Comparison of ENCODE assay signal across 21 mouse cellular contexts in the genomic region with DNA sequence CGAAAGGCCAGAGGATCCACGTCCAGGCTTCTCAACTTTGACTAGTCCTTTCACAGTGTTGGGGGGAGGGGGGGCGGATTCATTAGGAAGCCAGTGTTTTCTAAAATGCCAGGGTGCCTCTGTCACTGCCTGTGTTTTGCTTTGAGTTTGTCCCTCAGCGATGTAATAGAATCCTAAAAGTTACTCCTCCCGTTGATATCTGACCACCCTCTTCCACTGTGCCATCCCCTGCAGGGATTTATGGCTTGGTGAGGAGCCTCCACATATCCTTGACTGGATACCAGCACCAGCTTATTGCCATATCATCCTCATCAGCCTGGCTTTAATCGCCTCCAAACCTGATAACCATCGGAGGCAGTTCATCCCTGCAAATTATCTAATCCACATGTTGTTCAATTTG.
A peak's percentile ranks its signal among the peaks of the same experiment; 100 is the strongest.
DNase-seq lines count a peak whose midpoint lies in the region; ATAC-seq and TF ChIP-seq lines count a peak whose summit lies in the region.
"Had no signal": no experiment of that assay in that cellular context is flagged by ENCODE, and none has a peak within 500 bp of the region (broad histone marks: within the 10 kb centered on the region; RNA-seq: fewer than 3 reads in every experiment).

No protein-coding gene starts in this region.

- H3K36me3 ChIP-seq in kidney, embryonic 15.5 days = no peaks in the 10 kb centered on the region
- H3K36me3 ChIP-seq in kidney, postnatal 0 days (ENCODE audit: insufficient read depth, low read length) = no peaks in the 10 kb centered on the region
- H3K36me3 ChIP-seq: embryonic facial prominence, embryonic 13.5 days; embryonic facial prominence, embryonic 15.5 days; forebrain, embryonic 10.5 days; forebrain, embryonic 12.5 days had no signal

- H3K4me3 ChIP-seq in kidney, embryonic 15.5 days (replicated peaks) = no peak overlapping the region
- H3K4me3 ChIP-seq in kidney, postnatal 0 days (replicated peaks; ENCODE audit: low read depth, low read length) = no peak overlapping the region
- H3K4me3 ChIP-seq: embryonic facial prominence, embryonic 13.5 days; embryonic facial prominence, embryonic 15.5 days; erythroblast, embryonic 14.5 days; forebrain, embryonic 10.5 days; forebrain, embryonic 12.5 days had no signal

- peak; percentile 68 for ATAC-seq in kidney, embryonic 15.5 days (replicated peaks; ENCODE audit: low FRiP score)
- no peak; the same call in 1 of the 2 replicates for ATAC-seq in kidney, postnatal 0 days (replicated peaks; ENCODE audit: low FRiP score, low read depth)
- ATAC-seq: forebrain, embryonic 14.5 days; forebrain, embryonic 16.5 days had no signal

- 27% methylated on average over 7 of the region's 7 CpGs for WGBS in kidney, embryonic 15.5 days
- WGBS in kidney, postnatal 0 days = 38% methylated on average over 7 of the region's 7 CpGs

- H3K9me3 ChIP-seq in kidney, embryonic 15.5 days (replicated peaks) = no peaks in the 10 kb centered on the region
- no peaks in the 10 kb centered on the region for H3K9me3 ChIP-seq in kidney, postnatal 0 days (replicated peaks; ENCODE audit: low read length)
- H3K9me3 ChIP-seq: embryonic facial prominence, embryonic 13.5 days; embryonic facial prominence, embryonic 15.5 days; forebrain, embryonic 10.5 days; forebrain, embryonic 12.5 days had no signal

- TF ChIP-seq CTCF in kidney, postnatal 0 days (IDR thresholded peaks at IDR 0.05; ENCODE audit: low read depth) = no peak

- H3K27me3 ChIP-seq in kidney, embryonic 15.5 days = peaks cover 35% of the 10 kb centered on the region
- no peaks in the 10 kb centered on the region for H3K27me3 ChIP-seq in kidney, postnatal 0 days (ENCODE audit: insufficient read depth, low read length)

- no peak for DNase-seq in kidney, postnatal 14 days
- DNase-seq in kidney, postnatal 0 days (ENCODE audit: low spot score) = peak; percentile 78
- DNase-seq in kidney, postnatal 10 days = no peak
- DNase-seq: adrenal gland, adult 2 months; adrenal gland, postnatal 10 days; adrenal gland, postnatal 25 days; cerebellum, adult 11 months; cerebellum, adult 18-20 months; cerebellum, adult 8-10 months; cerebellum, adult 9-11 months; cerebellum, postnatal 14 days; cerebellum, postnatal 36 days; embryo, embryonic 11 days had no signal

- H3K4me1 ChIP-seq in kidney, embryonic 15.5 days = peaks cover 76% of the 10 kb centered on the region
- H3K4me1 ChIP-seq in kidney, postnatal 0 days (replicated peaks; ENCODE audit: insufficient read depth, low read length) = peaks cover 4% of the 10 kb centered on the region; the same call in 1 of the 2 replicates

- no peak overlapping the region for H3K4me2 ChIP-seq in kidney, embryonic 15.5 days
- no peak overlapping the region for H3K4me2 ChIP-seq in kidney, postnatal 0 days (ENCODE audit: low read length)
- H3K4me2 ChIP-seq: embryonic facial prominence, embryonic 13.5 days; embryonic facial prominence, embryonic 15.5 days; forebrain, embryonic 12.5 days had no signal

- peak overlapping the region; percentile 65 for H3K27ac ChIP-seq in kidney, embryonic 15.5 days
- no peak overlapping the region for H3K27ac ChIP-seq in kidney, postnatal 0 days
- H3K27ac ChIP-seq: embryonic facial prominence, embryonic 13.5 days; embryonic facial prominence, embryonic 15.5 days; forebrain, embryonic 10.5 days; forebrain, embryonic 12.5 days had no signal

- no peak overlapping the region for H3K9ac ChIP-seq in kidney, embryonic 15.5 days
- H3K9ac ChIP-seq in kidney, postnatal 0 days (ENCODE audit: low read depth, low read length) = no peak overlapping the region
- H3K9ac ChIP-seq: embryonic facial prominence, embryonic 13.5 days; embryonic facial prominence, embryonic 15.5 days; forebrain, embryonic 12.5 days had no signal
